Mouse (Mus musculus) neural tube, embryonic 11.5 days (tissue): ENCODE results near the gene Enpp5. TPM values are rescaled to one million over a fixed set of nuclear protein-coding genes. Genes with fewer than 3 reads are reported as not detected.

Experiments
- ATAC-seq: fragments of 200-750 bp; cut with Nextera tagmentation; 2 replicates; pipeline ENCODE4 v1.8.0; 2017; ENCODE audit warnings: moderate number of reproducible peaks, mild to moderate bottlenecking, moderate TSS enrichment, moderate library complexity; ENCODE audit not compliant: insufficient read depth, low FRiP score, low TSS enrichment
- DNase-seq: peaks from one replicate; pipeline ENCODE4 v3.0.0-alpha.2; 2015; ENCODE audit warnings: low spot score
- H3K27ac ChIP-seq: fragments of 300-500 bp; sonication (generic); 2 replicates; pipeline ENCODE4 v1.5.1; 2014; ENCODE audit warnings: low read depth, mild to moderate bottlenecking, low read length
- H3K27me3 ChIP-seq: fragments of 300-500 bp; sonication (generic); 2 replicates; pipeline ENCODE4 v1.6.1; 2014; ENCODE audit warnings: mild to moderate bottlenecking, low read length, mixed read lengths; ENCODE audit not compliant: control insufficient read depth, insufficient read depth
- H3K36me3 ChIP-seq: fragments of 300-500 bp; sonication (generic); 2 replicates; pipeline ENCODE4 v1.6.1; 2014; ENCODE audit warnings: mild to moderate bottlenecking, low read length, moderate library complexity, mixed read lengths; ENCODE audit not compliant: control insufficient read depth, insufficient read depth
- H3K4me1 ChIP-seq: fragments of 300-500 bp; sonication (generic); 2 replicates; pipeline ENCODE4 v1.6.1; 2014; ENCODE audit warnings: low read length, mixed read lengths; ENCODE audit not compliant: control insufficient read depth, insufficient read depth
- H3K4me2 ChIP-seq: fragments of 300-500 bp; sonication (generic); 2 replicates; pipeline ENCODE4 v1.6.1; 2014; ENCODE audit warnings: low read depth, mild to moderate bottlenecking, moderate library complexity
- H3K4me3 ChIP-seq: fragments of 300-500 bp; sonication (generic); 2 replicates; pipeline ENCODE4 v1.5.1; 2014; ENCODE audit warnings: low read depth, low read length
- H3K9ac ChIP-seq: fragments of 300-500 bp; sonication (generic); 2 replicates; pipeline ENCODE4 v1.6.1; 2014; ENCODE audit warnings: mild to moderate bottlenecking, low read length
- H3K9me3 ChIP-seq: fragments of 300-500 bp; sonication (generic); 2 replicates; pipeline ENCODE4 v1.6.1; 2016; ENCODE audit warnings: low read length; ENCODE audit not compliant: control insufficient read depth
- WGBS: fragments of 180-500 bp; shearing (Covaris S2); extraction: QIAGEN DNeasy Blood & Tissue Kit; methylation state at CpG from one replicate; pipeline ENCODE4 v1.1.7; 2014; 5-methylcytosine and 5-hydroxymethylcytosine counted together
- polyA plus RNA-seq: library from polyadenylated mRNA; unstranded; fragments of >200 nt; fragmentation: Nextera tagmentation; extraction: Ambion mirVana; gene quantifications from 2 replicates; pipeline ENCODE4 v1.2.1, GENCODE M21; 2014

Gene Enpp5
- polyA plus RNA-seq, 1 experiment from 2014 or later, result 11.4 TPM

DNA sequence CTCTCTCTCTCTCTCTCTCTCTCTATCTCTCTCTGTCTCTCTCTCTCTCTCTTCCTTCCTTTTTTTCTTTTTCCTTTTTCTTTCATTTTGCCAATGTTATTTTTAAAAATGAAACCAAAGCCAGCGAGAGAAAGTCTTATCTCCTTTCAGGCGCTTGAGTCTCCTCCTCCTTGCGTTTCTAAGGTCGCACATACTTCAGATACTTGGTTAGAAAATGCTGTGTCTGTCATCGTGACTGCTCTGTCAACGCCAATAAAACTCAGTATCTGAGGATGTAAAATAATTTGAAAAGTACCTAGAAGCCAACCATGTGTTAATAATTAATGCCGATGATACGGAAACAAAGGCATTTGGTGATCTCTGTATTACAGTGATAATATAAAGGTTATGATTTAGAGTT lies 57.4 kb downstream of the Enpp5 start:
- Histone ChIP-seq H3K4me1 (no peaks in the 10 kb centered on the region), H3K27ac (no peak overlapping the region), H3K4me3 (no peak overlapping the region), H3K9ac (no peak overlapping the region), H3K9me3 (no peaks in the 10 kb centered on the region), H3K36me3 (no peaks in the 10 kb centered on the region), H3K4me2 (no peak overlapping the region), H3K27me3 (no peaks in the 10 kb centered on the region)
- 86% methylated on average over 8 of the region's 8 CpGs for WGBS
- DNase-seq, result no peak
- ATAC-seq, result no peak

Other genes with a start within 250 kb of the Enpp5 start
- gene Enpp4, start 27.0 kb downstream of the Enpp5 start, polyA plus RNA-seq, result 4.6 and 5.0 TPM in 2 replicates
- 0.14 and 0.23 TPM in 2 replicates for gene Clic5, start 109.8 kb downstream of the Enpp5 start, polyA plus RNA-seq